Mouse (Mus musculus) hindlimb bud, embryonic 11.5 days (tissue): ENCODE results near the gene Lamtor4.

ENCODE experiments used
- DNase-seq: peaks from one replicate; pipeline ENCODE4 v3.0.0-alpha.2; 2012; ENCODE audit warnings: low read depth, low spot score; ENCODE audit errors: extremely low spot score

Lamtor4 gene

GRCm38 (mm10) chr5:138258993-138259392 lies 3.7 kb downstream of the Lamtor4 start:
- DNase-seq, result no peak

- no peak for DNase-seq
Measured at GRCm38 (mm10) chr5:138260051-138260450, 4.8 kb downstream of the Lamtor4 start.

- DNase-seq, result no peak
Measured at GRCm38 (mm10) chr5:138260834-138261233, 5.6 kb downstream of the Lamtor4 start.

- DNase-seq, result no peak
Measured at GRCm38 (mm10) chr5:138262001-138262400, 6.7 kb downstream of the Lamtor4 start.

DNA sequence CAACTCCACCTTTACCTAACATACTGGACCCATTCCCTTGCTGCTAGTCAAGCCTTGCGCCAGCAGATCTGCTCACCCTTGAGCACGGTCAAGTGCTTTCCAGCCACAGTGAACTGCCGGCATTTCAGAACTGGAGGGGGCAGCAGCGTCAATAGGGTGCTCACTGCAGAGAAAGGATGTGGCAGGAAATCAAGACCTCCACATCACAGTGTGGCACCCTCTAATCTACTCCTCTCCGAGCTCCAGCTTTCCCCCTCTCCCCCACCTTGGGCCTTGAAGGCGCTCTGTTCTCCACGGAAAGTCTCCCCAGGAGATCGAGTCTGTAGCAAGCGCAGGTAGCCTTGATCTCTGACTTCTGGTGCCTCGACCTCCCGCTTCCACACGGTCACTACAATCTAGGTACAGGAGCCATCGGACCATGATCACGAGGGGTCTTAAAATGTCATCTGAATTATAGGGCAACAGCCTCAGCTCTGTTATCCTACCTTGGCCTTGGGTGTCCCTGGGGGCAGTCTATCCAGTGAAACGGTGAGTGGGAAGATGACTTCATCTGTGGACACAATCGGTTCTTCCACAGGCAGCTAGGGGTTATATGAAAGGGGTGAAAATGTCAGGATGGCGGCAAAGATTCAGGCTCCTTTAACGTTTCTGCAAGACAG lies 7.4 kb downstream of the Lamtor4 start:
- no peak for DNase-seq

GRCm38 (mm10) chr5:138263260-138264206 lies 8.3 kb downstream of the Lamtor4 start, which contains the start of gene BC037034:
Gene BC037034, minus strand, starts transcription at chr5:138264033.
- DNase-seq, result no peak

- DNase-seq, result no peak
Measured at GRCm38 (mm10) chr5:138264207-138264578, 8.9 kb downstream of the Lamtor4 start.

- no peak for DNase-seq
Measured at GRCm38 (mm10) chr5:138265712-138266111, 10.4 kb downstream of the Lamtor4 start.

DNA sequence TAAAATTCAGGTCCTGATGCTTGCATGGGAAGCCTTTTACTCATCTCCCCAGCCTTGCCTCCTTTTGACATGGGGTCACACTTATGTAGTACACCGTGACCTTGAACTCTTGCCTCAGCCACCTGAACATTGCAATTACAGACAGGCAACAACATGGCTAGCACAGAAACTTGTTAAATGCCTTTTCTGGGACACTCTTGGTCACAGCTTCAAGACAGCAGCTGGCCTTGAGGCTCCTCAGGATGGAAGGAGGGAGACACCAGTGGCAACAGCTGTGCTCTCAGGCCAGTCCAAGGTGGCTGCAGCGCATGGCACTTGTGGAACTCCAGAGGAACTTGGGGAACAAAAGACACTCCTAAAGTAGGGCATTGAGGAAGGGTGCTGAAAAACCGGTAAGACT lies 11.8 kb downstream of the Lamtor4 start:
- DNase-seq, result no peak

DNA sequence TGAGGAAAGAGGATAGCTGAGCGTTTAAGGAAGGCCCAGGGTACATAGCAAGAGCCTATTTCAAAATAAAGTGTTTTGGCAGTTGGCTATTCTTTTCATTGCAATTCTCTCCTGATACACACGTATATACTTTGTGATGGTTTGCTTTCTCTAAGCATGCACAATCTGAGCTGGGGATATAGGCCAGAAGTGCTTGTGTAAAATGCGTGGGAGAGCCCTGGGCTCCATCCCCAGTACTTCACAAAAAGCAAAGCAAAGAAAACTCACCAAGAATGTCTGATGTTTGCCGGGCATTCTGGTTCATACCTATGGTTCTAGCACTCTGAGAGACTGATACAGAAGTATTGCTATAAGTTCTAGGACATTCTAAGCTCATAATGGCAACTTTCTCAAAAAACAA lies 13.7 kb downstream of the Lamtor4 start:
- no peak for DNase-seq

GRCm38 (mm10) chr5:138271232-138271631 lies 15.9 kb downstream of the Lamtor4 start:
- DNase-seq, result no peak

DNA sequence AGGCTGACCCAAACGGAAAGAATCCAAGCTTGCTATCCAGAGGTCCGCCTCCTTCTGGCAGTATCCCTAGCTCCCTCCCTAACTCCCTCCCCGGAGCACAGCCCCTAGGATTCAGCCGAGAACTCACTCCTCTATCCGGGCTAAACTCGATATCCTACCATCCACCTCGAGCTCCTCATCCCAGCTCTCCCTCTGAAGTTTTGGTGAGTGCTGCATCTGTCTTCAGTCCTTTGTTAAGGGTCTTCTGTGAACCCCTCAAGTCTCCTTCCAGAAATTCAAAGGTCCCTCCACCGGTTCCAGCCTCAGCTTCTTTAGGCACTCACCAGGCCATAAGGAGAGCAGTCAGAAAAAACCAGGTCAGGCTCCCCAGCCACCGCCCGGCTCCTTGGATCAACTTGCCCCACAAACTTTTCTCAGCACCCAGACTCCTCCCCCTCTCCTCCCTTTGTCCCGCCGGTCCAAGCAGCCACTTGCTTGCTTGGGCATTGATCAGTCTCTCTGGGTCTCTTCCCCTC lies 17.2 kb downstream of the Lamtor4 start, which contains the start of gene Gal3st4:
Gal3st4 (minus strand) TSS at position 432 of the 515 bp plus-strand sequence.
- DNase-seq, result no peak

DNA sequence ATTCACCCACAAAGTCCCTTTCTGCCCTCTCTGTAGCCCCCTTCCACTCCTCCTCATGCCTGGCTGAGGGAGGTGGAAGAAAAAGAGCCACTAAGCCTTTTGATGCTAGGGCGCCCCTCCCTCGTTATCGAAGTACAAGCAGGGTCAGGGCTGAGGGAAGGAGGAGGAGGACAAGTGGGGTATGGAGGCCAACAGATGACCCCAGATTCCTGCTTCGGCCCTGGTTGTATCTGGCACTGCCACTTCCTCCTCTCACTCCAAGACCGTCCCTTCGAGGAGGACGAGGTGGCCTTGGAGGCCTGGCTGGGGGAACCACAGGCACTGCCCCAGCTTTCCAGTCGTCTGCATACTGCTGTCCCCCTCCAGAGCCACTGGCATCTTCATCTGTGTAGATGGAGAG lies 18.9 kb downstream of the Lamtor4 start:
- no peak for DNase-seq

GRCm38 (mm10) chr5:138275216-138276050 lies 20.2 kb downstream of the Lamtor4 start:
- no peak for DNase-seq

DNA sequence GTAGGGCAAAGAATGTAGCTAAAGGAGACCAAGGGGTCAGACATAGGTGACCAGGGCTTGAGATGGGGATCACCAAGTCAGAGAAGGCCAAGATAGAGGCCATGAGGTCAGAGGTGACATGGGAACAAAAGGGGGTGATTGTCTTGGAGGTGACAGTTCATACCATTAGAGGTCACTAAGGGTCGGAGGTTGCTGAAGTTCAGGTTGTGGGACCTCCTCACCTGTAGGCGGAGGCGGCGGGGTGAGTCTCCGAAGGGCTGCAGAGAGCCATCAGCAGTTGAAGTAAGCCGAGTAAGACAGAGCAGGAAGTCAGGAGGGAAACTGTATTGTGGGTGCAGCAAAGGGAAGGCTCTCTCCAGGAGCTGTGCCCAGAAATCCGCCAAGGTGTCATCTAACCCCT lies 22.7 kb downstream of the Lamtor4 start:
- no peak for DNase-seq

- DNase-seq, result peak; percentile 95
Measured at GRCm38 (mm10) chr5:138279585-138280424, 24.5 kb downstream of the Lamtor4 start, which contains the start of the genes Gm43720, Gpc2 and Stag3. Gene Gm43720, minus strand, starts transcription at chr5:138279958. Gene Gpc2, minus strand, starts transcription at chr5:138280005. Gene Stag3, plus strand, starts transcription at chr5:138280240.

- DNase-seq, result no peak
Measured at GRCm38 (mm10) chr5:138280425-138280768, 25.1 kb downstream of the Lamtor4 start.

DNA sequence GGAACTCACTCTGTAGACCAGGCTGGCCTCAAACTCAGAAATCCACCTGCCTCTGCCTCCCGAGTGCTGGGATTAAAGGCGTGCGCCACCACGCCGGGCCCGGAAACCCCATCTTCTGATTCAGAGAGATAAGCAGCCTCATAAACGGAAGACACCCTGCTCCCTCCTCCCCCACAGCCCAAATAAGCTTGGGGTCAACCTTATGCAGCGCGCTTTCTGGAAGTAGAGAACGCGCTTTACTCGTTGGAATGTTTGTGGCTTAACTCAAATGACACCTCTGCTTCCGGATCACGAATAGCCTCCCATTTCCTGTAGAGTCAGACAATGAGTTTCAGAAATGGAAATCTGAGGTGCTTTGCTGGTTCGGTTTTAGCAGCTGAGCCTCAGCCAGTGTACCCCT lies 25.5 kb downstream of the Lamtor4 start:
- DNase-seq, result no peak

- DNase-seq, result no peak
Measured at GRCm38 (mm10) chr5:138281798-138282197, 26.5 kb downstream of the Lamtor4 start.

DNA sequence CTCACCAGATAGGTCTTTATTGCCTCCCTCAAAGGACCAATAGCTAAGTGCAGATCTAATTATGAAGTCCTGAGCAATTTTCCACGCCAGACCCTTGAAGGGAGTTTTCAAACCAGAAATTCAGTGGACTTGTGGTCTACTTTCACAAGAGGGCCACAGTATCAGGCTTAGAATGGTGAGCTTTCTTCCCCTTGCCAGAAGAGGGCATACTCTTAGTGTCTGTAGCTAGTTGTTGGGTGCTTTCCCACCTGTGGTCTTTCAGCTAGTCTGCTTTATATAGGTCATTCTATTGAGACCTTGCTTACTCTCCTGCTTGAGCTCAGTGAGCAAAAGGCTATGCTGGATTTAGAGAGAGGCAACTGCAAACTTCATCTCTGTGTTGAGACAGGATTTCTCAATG lies 28.3 kb downstream of the Lamtor4 start:
- no peak for DNase-seq
